Mouse (Mus musculus) midbrain, embryonic 14.5 days (tissue): ENCODE results near the gene Golga4. TPM values are rescaled to one million over a fixed set of nuclear protein-coding genes. Genes with fewer than 3 reads are reported as not detected.

Source experiments
- ATAC-seq: fragments of 200-750 bp; cut with Nextera tagmentation; 2 replicates; pipeline ENCODE4 v1.8.0; 2017; ENCODE audit warnings: moderate number of reproducible peaks, moderate library complexity; ENCODE audit not compliant: low FRiP score, low TSS enrichment
- DNase-seq: peaks from one replicate; pipeline ENCODE4 v3.0.0-alpha.2; 2015
- H3K27ac ChIP-seq: fragments of 300-500 bp; sonication (generic); replicated peaks from 2 replicates; pipeline ENCODE4 v1.5.1; 2014; ENCODE audit warnings: mild to moderate bottlenecking, low read depth, low read length, moderate library complexity
- H3K27me3 ChIP-seq: fragments of 300-500 bp; sonication (generic); 2 replicates; pipeline ENCODE4 v1.6.1; 2014; ENCODE audit warnings: low read length, control low read depth, mixed read lengths; ENCODE audit not compliant: control insufficient read depth, insufficient read depth
- H3K36me3 ChIP-seq: fragments of 300-500 bp; sonication (generic); 2 replicates; pipeline ENCODE4 v1.6.1; 2014; ENCODE audit warnings: low read length, control low read depth; ENCODE audit not compliant: control insufficient read depth, insufficient read depth
- H3K4me1 ChIP-seq: fragments of 300-500 bp; sonication (generic); 2 replicates; pipeline ENCODE4 v1.6.1; 2014; ENCODE audit warnings: mild to moderate bottlenecking, antibody characterized with exemption, low read length, control low read depth; ENCODE audit not compliant: control insufficient read depth, insufficient read depth
- H3K4me2 ChIP-seq: fragments of 300-500 bp; sonication (generic); 2 replicates; pipeline ENCODE4 v1.6.1; 2014; ENCODE audit warnings: mild to moderate bottlenecking, low read length, moderate library complexity
- H3K4me3 ChIP-seq: fragments of 300-500 bp; sonication (generic); replicated peaks from 2 replicates; pipeline ENCODE4 v1.5.1; 2014; ENCODE audit warnings: low read depth, low read length
- H3K9ac ChIP-seq: fragments of 300-500 bp; sonication (generic); replicated peaks from 2 replicates; pipeline ENCODE4 v1.6.1; 2014; ENCODE audit warnings: mild to moderate bottlenecking, low read length, moderate library complexity
- H3K9me3 ChIP-seq: fragments of 300-500 bp; sonication (generic); 2 replicates; pipeline ENCODE4 v1.6.1; 2016; ENCODE audit warnings: low read length, control low read depth, mixed read lengths; ENCODE audit not compliant: control insufficient read depth
- WGBS: fragments of 180-500 bp; shearing (Covaris S2); extraction: QIAGEN DNeasy Blood & Tissue Kit; methylation state at CpG from one replicate; pipeline ENCODE4 v1.1.7; 2014; 5-methylcytosine and 5-hydroxymethylcytosine counted together
- polyA plus RNA-seq: library from polyadenylated mRNA; unstranded; fragments of >200 nt; fragmentation: Nextera tagmentation; extraction: Ambion mirVana; gene quantifications from 2 replicates; pipeline ENCODE4 v1.2.1, GENCODE M21; 2014

Golga4 gene
- polyA plus RNA-seq, 1 experiment from 2014 or later = 53.3 TPM

GRCm38 (mm10) chr9:118510941-118511690, 5.0 kb downstream of the Golga4 start:
- WGBS = 84% methylated on average over 15 of the region's 15 CpGs
- ATAC-seq = no peak

GRCm38 (mm10) chr9:118512681-118513233, 6.7 kb downstream of the Golga4 start:
- Histone ChIP-seq H3K4me2 (no peak overlapping the region), H3K9ac (no peak overlapping the region), H3K4me1 (peaks cover 12% of the 10 kb centered on the region), H3K27me3 (no peaks in the 10 kb centered on the region), H3K36me3 (peaks cover 22% of the 10 kb centered on the region), H3K4me3 (no peak overlapping the region), H3K9me3 (no peaks in the 10 kb centered on the region), H3K27ac (no peak overlapping the region)
- ATAC-seq = no peak
- 94% methylated on average over 3 of the region's 3 CpGs for WGBS
- no peak for DNase-seq

More at GRCm38 (mm10) chr9:118510941-118511690, 5.0 kb downstream of the Golga4 start:
- Histone ChIP-seq H3K27me3 (no peaks in the 10 kb centered on the region), H3K27ac (no peak overlapping the region), H3K4me1 (peaks cover 21% of the 10 kb centered on the region), H3K36me3 (peaks cover 16% of the 10 kb centered on the region), H3K4me3 (no peak overlapping the region), H3K9me3 (no peaks in the 10 kb centered on the region), H3K4me2 (no peak overlapping the region), H3K9ac (no peak overlapping the region)
- no peak for DNase-seq

GRCm38 (mm10) chr9:118515476-118515875, 9.4 kb downstream of the Golga4 start:
- WGBS = 96% methylated on average over 6 of the region's 6 CpGs
- DNase-seq (no peak), ATAC-seq (no peak)
- Histone ChIP-seq H3K27ac (no peak overlapping the region), H3K9ac (no peak overlapping the region), H3K4me1 (no peaks in the 10 kb centered on the region), H3K27me3 (no peaks in the 10 kb centered on the region), H3K36me3 (peaks cover 22% of the 10 kb centered on the region), H3K9me3 (no peaks in the 10 kb centered on the region), H3K4me3 (no peak overlapping the region), H3K4me2 (no peak overlapping the region)

- Histone ChIP-seq H3K36me3 (peaks cover 18% of the 10 kb centered on the region), H3K4me1 (no peaks in the 10 kb centered on the region), H3K4me2 (no peak overlapping the region), H3K4me3 (no peak overlapping the region), H3K27me3 (no peaks in the 10 kb centered on the region), H3K27ac (no peak overlapping the region), H3K9me3 (no peaks in the 10 kb centered on the region), H3K9ac (no peak overlapping the region)
- DNase-seq (no peak), ATAC-seq (no peak)
- 96% methylated on average over 3 of the region's 3 CpGs for WGBS
Measured at GRCm38 (mm10) chr9:118516162-118516561, 10.1 kb downstream of the Golga4 start.

GRCm38 (mm10) chr9:118517619-118518018, 11.6 kb downstream of the Golga4 start:
- Histone ChIP-seq H3K9me3 (no peaks in the 10 kb centered on the region), H3K36me3 (peaks cover 21% of the 10 kb centered on the region), H3K4me3 (no peak overlapping the region), H3K27me3 (no peaks in the 10 kb centered on the region), H3K4me2 (no peak overlapping the region), H3K27ac (no peak overlapping the region), H3K4me1 (no peaks in the 10 kb centered on the region), H3K9ac (no peak overlapping the region)
- DNase-seq = no peak
- ATAC-seq = no peak
- 77% methylated on average over 8 of the region's 8 CpGs for WGBS

GRCm38 (mm10) chr9:118519101-118519500, 13.0 kb downstream of the Golga4 start:
- H3K36me3 ChIP-seq = peaks cover 25% of the 10 kb centered on the region
- no peak overlapping the region for H3K4me2 ChIP-seq
- no peak overlapping the region for H3K27ac ChIP-seq
- no peak for DNase-seq
- WGBS = 81% methylated on average over 8 of the region's 8 CpGs
- H3K9ac ChIP-seq = no peak overlapping the region
- ATAC-seq = no peak
- H3K4me1 ChIP-seq = no peaks in the 10 kb centered on the region
- H3K4me3 ChIP-seq = no peak overlapping the region
- no peaks in the 10 kb centered on the region for H3K9me3 ChIP-seq
- no peaks in the 10 kb centered on the region for H3K27me3 ChIP-seq

GRCm38 (mm10) chr9:118520011-118520410, 13.9 kb downstream of the Golga4 start:
- 72% methylated on average over 8 of the region's 8 CpGs for WGBS
- no peak overlapping the region for H3K4me2 ChIP-seq
- no peaks in the 10 kb centered on the region for H3K4me1 ChIP-seq
- H3K9me3 ChIP-seq = no peaks in the 10 kb centered on the region
- H3K4me3 ChIP-seq = no peak overlapping the region
- peaks cover 30% of the 10 kb centered on the region for H3K36me3 ChIP-seq
- DNase-seq (peak; percentile 32), ATAC-seq (no peak)
- no peaks in the 10 kb centered on the region for H3K27me3 ChIP-seq
- H3K27ac ChIP-seq = no peak overlapping the region
- H3K9ac ChIP-seq = no peak overlapping the region

GRCm38 (mm10) chr9:118520858-118521257, 14.8 kb downstream of the Golga4 start:
- H3K4me2 ChIP-seq = no peak overlapping the region
- H3K9ac ChIP-seq = no peak overlapping the region
- no peaks in the 10 kb centered on the region for H3K4me1 ChIP-seq
- 19% methylated on average over 3 of the region's 3 CpGs for WGBS
- no peaks in the 10 kb centered on the region for H3K9me3 ChIP-seq
- H3K27ac ChIP-seq = no peak overlapping the region
- ATAC-seq (no peak), DNase-seq (no peak)
- no peak overlapping the region for H3K4me3 ChIP-seq
- no peaks in the 10 kb centered on the region for H3K27me3 ChIP-seq
- peaks cover 33% of the 10 kb centered on the region for H3K36me3 ChIP-seq

GRCm38 (mm10) chr9:118521659-118522058, 15.6 kb downstream of the Golga4 start:
- no peak overlapping the region for H3K27ac ChIP-seq
- no peak overlapping the region for H3K4me2 ChIP-seq
- DNase-seq (no peak), ATAC-seq (no peak)
- H3K4me1 ChIP-seq = no peaks in the 10 kb centered on the region
- H3K9me3 ChIP-seq = no peaks in the 10 kb centered on the region
- 73% methylated on average over 8 of the region's 8 CpGs for WGBS
- H3K27me3 ChIP-seq = no peaks in the 10 kb centered on the region
- no peak overlapping the region for H3K9ac ChIP-seq
- H3K4me3 ChIP-seq = no peak overlapping the region
- H3K36me3 ChIP-seq = peaks cover 34% of the 10 kb centered on the region
